Mouse (Mus musculus) limb, embryonic 10.5 days (tissue): ENCODE results near the gene Vps45. TPM values are rescaled to one million over a fixed set of nuclear protein-coding genes. Genes with fewer than 3 reads are reported as not detected.
"Not testable (repeated sequence)": the region's sequence is repeated elsewhere in the genome, so short reads cannot be mapped to it uniquely, and the experiment has no call there.

Experiments
- DNase-seq: peaks from one replicate; pipeline ENCODE4 v3.0.0-alpha.2; 2017; ENCODE audit warnings: low spot score
- H3K27ac ChIP-seq: fragments of 300-500 bp; sonication (generic); 2 replicates; pipeline ENCODE4 v1.5.1; 2016; ENCODE audit warnings: mild to moderate bottlenecking
- H3K27me3 ChIP-seq: fragments of 300-500 bp; sonication (generic); 2 replicates; pipeline ENCODE4 v1.6.1; 2016; ENCODE audit warnings: low read depth, mild to moderate bottlenecking; ENCODE audit not compliant: poor library complexity, severe bottlenecking
- H3K36me3 ChIP-seq: fragments of 300-500 bp; sonication (generic); 2 replicates; pipeline ENCODE4 v1.6.1; 2016; ENCODE audit warnings: mild to moderate bottlenecking, moderate library complexity
- H3K4me1 ChIP-seq: fragments of 300-500 bp; sonication (generic); 2 replicates; pipeline ENCODE4 v1.6.1; 2016
- H3K4me3 ChIP-seq: fragments of 300-500 bp; sonication (generic); 2 replicates; pipeline ENCODE4 v1.5.1; 2016; ENCODE audit warnings: mild to moderate bottlenecking, moderate library complexity
- H3K9me3 ChIP-seq: fragments of 300-500 bp; sonication (generic); replicated peaks from 2 replicates; pipeline ENCODE4 v1.6.1; 2016; ENCODE audit warnings: mild to moderate bottlenecking
- WGBS: fragments of 180-500 bp; shearing (Covaris S2); methylation state at CpG from one replicate; pipeline ENCODE4 v1.1.7; 2016; 5-methylcytosine and 5-hydroxymethylcytosine counted together
- polyA plus RNA-seq: library from polyadenylated mRNA; unstranded; fragments of >200 nt; fragmentation: Nextera tagmentation; extraction: Ambion mirVana; gene quantifications from 2 replicates; pipeline ENCODE4 v1.2.1, GENCODE M21; 2016

Gene Vps45
- polyA plus RNA-seq, 1 experiment from 2014 or later: 23.6 TPM

GRCm38 (mm10) chr3:96044559-96044958 is 13.7 kb downstream of the Vps45 start:
- H3K4me1 ChIP-seq, H3K4me3 ChIP-seq, H3K9me3 ChIP-seq, H3K27me3 ChIP-seq, H3K27ac ChIP-seq, DNase-seq: not testable (repeated sequence)
- WGBS: 85% methylated on average over 3 of the region's 3 CpGs
- peaks cover 13% of the 10 kb centered on the region for H3K36me3 ChIP-seq

- H3K4me1 ChIP-seq: no peaks in the 10 kb centered on the region
- H3K4me3 ChIP-seq: no peak overlapping the region
- H3K9me3 ChIP-seq: no peaks in the 10 kb centered on the region
- H3K36me3 ChIP-seq: peaks cover 13% of the 10 kb centered on the region
- 80% methylated on average over 1 of the region's 1 CpGs for WGBS
- no peak for DNase-seq
- H3K27ac ChIP-seq: no peak overlapping the region
- no peaks in the 10 kb centered on the region for H3K27me3 ChIP-seq
Observed at GRCm38 (mm10) chr3:96043104-96043503, 15.2 kb downstream of the Vps45 start.

GRCm38 (mm10) chr3:96041079-96041478 is 17.2 kb downstream of the Vps45 start:
- Histone ChIP-seq H3K36me3 (peaks cover 9% of the 10 kb centered on the region), H3K27me3 (no peaks in the 10 kb centered on the region), H3K27ac (no peak overlapping the region), H3K9me3 (no peaks in the 10 kb centered on the region), H3K4me3 (no peak overlapping the region), H3K4me1 (no peaks in the 10 kb centered on the region)
- no peak for DNase-seq
- 93% methylated on average over 6 of the region's 6 CpGs for WGBS

- no peak for DNase-seq
- H3K36me3 ChIP-seq: peaks cover 4% of the 10 kb centered on the region
- H3K27ac ChIP-seq: no peak overlapping the region
- no peaks in the 10 kb centered on the region for H3K27me3 ChIP-seq
- H3K4me3 ChIP-seq: no peak overlapping the region
- no peaks in the 10 kb centered on the region for H3K4me1 ChIP-seq
- 95% methylated on average over 2 of the region's 2 CpGs for WGBS
- H3K9me3 ChIP-seq: no peaks in the 10 kb centered on the region
Observed at GRCm38 (mm10) chr3:96040663-96041006, 17.6 kb downstream of the Vps45 start.

GRCm38 (mm10) chr3:96039857-96040662 is 18.2 kb downstream of the Vps45 start:
- Histone ChIP-seq H3K27me3 (no peaks in the 10 kb centered on the region), H3K9me3 (no peaks in the 10 kb centered on the region), H3K4me1 (no peaks in the 10 kb centered on the region), H3K36me3 (no peaks in the 10 kb centered on the region), H3K27ac (no peak overlapping the region), H3K4me3 (no peak overlapping the region)
- DNase-seq: no peak
- WGBS: 87% methylated on average over 9 of the region's 9 CpGs

- H3K9me3 ChIP-seq: no peaks in the 10 kb centered on the region
- H3K4me1 ChIP-seq: no peaks in the 10 kb centered on the region
- H3K36me3 ChIP-seq: no peaks in the 10 kb centered on the region
- H3K27me3 ChIP-seq: no peaks in the 10 kb centered on the region
- no peak overlapping the region for H3K27ac ChIP-seq
- no peak overlapping the region for H3K4me3 ChIP-seq
- DNase-seq: no peak
- 98% methylated on average over 4 of the region's 4 CpGs for WGBS
Observed at GRCm38 (mm10) chr3:96038851-96039250, 19.4 kb downstream of the Vps45 start.

- no peak for DNase-seq
Observed at GRCm38 (mm10) chr3:96038156-96038555, 20.1 kb downstream of the Vps45 start.

GRCm38 (mm10) chr3:96036796-96037195 is 21.5 kb downstream of the Vps45 start:
- 0 out of 2 replicates have a peak, but pooled peaks cover 3% of the 10 kb centered on the region for H3K36me3 ChIP-seq
- no peaks in the 10 kb centered on the region for H3K27me3 ChIP-seq
- no peak overlapping the region for H3K4me3 ChIP-seq
- WGBS: 87% methylated on average over 6 of the region's 6 CpGs
- H3K9me3 ChIP-seq: no peaks in the 10 kb centered on the region
- no peak for DNase-seq
- H3K4me1 ChIP-seq: no peaks in the 10 kb centered on the region
- H3K27ac ChIP-seq: no peak overlapping the region

More at GRCm38 (mm10) chr3:96038156-96038555, 20.1 kb downstream of the Vps45 start:
- no peaks in the 10 kb centered on the region for H3K4me1 ChIP-seq
- H3K27ac ChIP-seq: no peak overlapping the region
- 82% methylated on average over 5 of the region's 5 CpGs for WGBS
- H3K27me3 ChIP-seq: no peaks in the 10 kb centered on the region
- H3K36me3 ChIP-seq: 0 out of 2 replicates have a peak, but pooled peaks cover under 1% of the 10 kb centered on the region
- no peak overlapping the region for H3K4me3 ChIP-seq
- H3K9me3 ChIP-seq: no peaks in the 10 kb centered on the region

- no peak for DNase-seq
- no peaks in the 10 kb centered on the region for H3K4me1 ChIP-seq
- WGBS: 86% methylated on average over 4 of the region's 4 CpGs
- H3K27me3 ChIP-seq: no peaks in the 10 kb centered on the region
- H3K27ac ChIP-seq: no peak overlapping the region
- H3K4me3 ChIP-seq: no peak overlapping the region
- no peaks in the 10 kb centered on the region for H3K9me3 ChIP-seq
- H3K36me3 ChIP-seq: 0 out of 2 replicates have a peak, but pooled peaks cover 6% of the 10 kb centered on the region
Observed at GRCm38 (mm10) chr3:96033046-96033445, 25.2 kb downstream of the Vps45 start.

GRCm38 (mm10) chr3:96032652-96033017 is 25.6 kb downstream of the Vps45 start:
- Histone ChIP-seq H3K27ac (no peak overlapping the region), H3K4me1 (no peaks in the 10 kb centered on the region), H3K9me3 (no peaks in the 10 kb centered on the region), H3K36me3 (0 out of 2 replicates have a peak, but pooled peaks cover 6% of the 10 kb centered on the region), H3K27me3 (no peaks in the 10 kb centered on the region), H3K4me3 (no peak overlapping the region)
- no peak for DNase-seq
- 90% methylated on average over 6 of the region's 6 CpGs for WGBS

- WGBS: 87% methylated on average over 6 of the region's 6 CpGs
- no peak for DNase-seq
- H3K4me3 ChIP-seq: no peak overlapping the region
- 0 out of 2 replicates have a peak, but pooled peaks cover 6% of the 10 kb centered on the region for H3K36me3 ChIP-seq
- no peaks in the 10 kb centered on the region for H3K27me3 ChIP-seq
- no peaks in the 10 kb centered on the region for H3K9me3 ChIP-seq
- H3K4me1 ChIP-seq: no peaks in the 10 kb centered on the region
- no peak overlapping the region for H3K27ac ChIP-seq
Observed at GRCm38 (mm10) chr3:96031991-96032651, 26.1 kb downstream of the Vps45 start.

GRCm38 (mm10) chr3:96029766-96030165 is 28.5 kb downstream of the Vps45 start:
- Histone ChIP-seq H3K27ac (no peak overlapping the region), H3K4me3 (no peak overlapping the region), H3K27me3 (no peaks in the 10 kb centered on the region), H3K9me3 (no peaks in the 10 kb centered on the region), H3K36me3 (0 out of 2 replicates have a peak, but pooled peaks cover 6% of the 10 kb centered on the region), H3K4me1 (no peaks in the 10 kb centered on the region)
- WGBS: 88% methylated on average over 11 of the region's 11 CpGs
- no peak for DNase-seq

GRCm38 (mm10) chr3:96029336-96029735 is 28.9 kb downstream of the Vps45 start:
- H3K4me3 ChIP-seq: no peak overlapping the region
- 0 out of 2 replicates have a peak, but pooled peaks cover 6% of the 10 kb centered on the region for H3K36me3 ChIP-seq
- WGBS: 90% methylated on average over 3 of the region's 3 CpGs

More at GRCm38 (mm10) chr3:96029336-96029735, 28.9 kb downstream of the Vps45 start:
- Histone ChIP-seq H3K27ac (no peak overlapping the region), H3K27me3 (no peaks in the 10 kb centered on the region), H3K4me1 (no peaks in the 10 kb centered on the region), H3K9me3 (no peaks in the 10 kb centered on the region)
- DNase-seq: no peak
